Mouse (Mus musculus): ENCODE results near the gene Dapk2. TPM values are rescaled to one million over a fixed set of nuclear protein-coding genes. Genes with fewer than 3 reads are reported as not detected.
A peak's percentile ranks its signal among the peaks of the same experiment; 100 is the strongest.

Dapk2 gene
- polyA plus RNA-seq, 1 experiment from 2014 or later, result 4.4 TPM

DNA sequence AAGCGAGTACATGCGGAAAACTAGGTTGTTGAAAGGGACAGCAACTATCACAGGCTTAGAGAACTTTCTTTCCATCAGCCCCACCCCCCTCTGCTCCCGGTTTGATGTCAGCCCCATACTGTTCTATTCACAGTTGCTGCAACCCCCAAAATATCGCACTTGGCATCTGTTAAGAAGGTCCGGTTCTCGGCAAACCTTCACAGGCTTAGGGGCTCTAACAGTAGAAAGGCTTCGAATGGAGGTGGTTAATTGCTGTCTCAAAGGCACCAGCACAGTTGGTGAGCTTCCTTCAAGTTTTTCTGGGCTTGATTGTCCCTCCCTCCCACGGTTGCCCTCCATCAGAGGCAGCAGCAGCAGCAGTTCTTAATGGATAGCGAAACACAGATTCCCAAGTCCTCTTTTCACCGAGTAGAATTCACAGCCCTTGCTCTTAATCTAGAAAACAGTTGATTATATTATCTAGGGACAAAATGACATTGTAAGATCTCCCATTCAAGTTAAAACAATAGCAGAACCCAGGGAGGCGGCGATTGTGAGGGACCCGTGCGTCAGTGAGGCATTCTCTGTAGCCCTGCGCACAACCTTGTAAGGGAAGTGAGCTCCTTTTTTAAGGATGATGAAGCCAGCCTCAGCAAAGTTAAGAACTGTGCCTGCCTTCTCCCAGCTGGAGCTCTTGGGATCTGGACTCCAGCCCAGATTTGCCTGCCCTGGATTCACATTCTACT lies 117.4 kb downstream of the Dapk2 start:
- Histone ChIP-seq H3K4me1 (replicated peaks; ENCODE audit: control insufficient read depth, insufficient read depth, low read length) (peaks cover 30% of the 10 kb centered on the region), H3K4me2 (ENCODE audit: low read length) (peak overlapping the region; percentile 47), H3K27me3 (replicated peaks; ENCODE audit: control insufficient read depth, insufficient read depth, low read length) (no peaks in the 10 kb centered on the region), H3K27ac (ENCODE audit: low read depth) (peak overlapping the region; percentile 86), H3K9me3 (ENCODE audit: control insufficient read depth, low read length) (no peaks in the 10 kb centered on the region), H3K36me3 (ENCODE audit: control insufficient read depth, insufficient read depth, low read length) (no peaks in the 10 kb centered on the region), H3K4me3 (ENCODE audit: low read depth, low read length) (0 out of 2 replicates have a peak overlapping the region, but pooled peaks have one; percentile 11), H3K9ac (ENCODE audit: low read length) (peak overlapping the region; percentile 27)
- ATAC-seq (replicated peaks; ENCODE audit: low FRiP score, low TSS enrichment, low read depth) (no peak), DNase-seq (ENCODE audit: low spot score) (peak; percentile 56)
- WGBS, result 12% methylated on average over 15 of the region's 15 CpGs

- Histone ChIP-seq H3K27ac (ENCODE audit: low read depth) (peak overlapping the region; percentile 86; the same call in 1 of the 2 replicates), H3K4me3 (ENCODE audit: low read depth, low read length) (no peak overlapping the region)
These were observed 118.0 kb downstream of the Dapk2 start for GRCm38 (mm10) chr9:66276062-66276461.

DNA sequence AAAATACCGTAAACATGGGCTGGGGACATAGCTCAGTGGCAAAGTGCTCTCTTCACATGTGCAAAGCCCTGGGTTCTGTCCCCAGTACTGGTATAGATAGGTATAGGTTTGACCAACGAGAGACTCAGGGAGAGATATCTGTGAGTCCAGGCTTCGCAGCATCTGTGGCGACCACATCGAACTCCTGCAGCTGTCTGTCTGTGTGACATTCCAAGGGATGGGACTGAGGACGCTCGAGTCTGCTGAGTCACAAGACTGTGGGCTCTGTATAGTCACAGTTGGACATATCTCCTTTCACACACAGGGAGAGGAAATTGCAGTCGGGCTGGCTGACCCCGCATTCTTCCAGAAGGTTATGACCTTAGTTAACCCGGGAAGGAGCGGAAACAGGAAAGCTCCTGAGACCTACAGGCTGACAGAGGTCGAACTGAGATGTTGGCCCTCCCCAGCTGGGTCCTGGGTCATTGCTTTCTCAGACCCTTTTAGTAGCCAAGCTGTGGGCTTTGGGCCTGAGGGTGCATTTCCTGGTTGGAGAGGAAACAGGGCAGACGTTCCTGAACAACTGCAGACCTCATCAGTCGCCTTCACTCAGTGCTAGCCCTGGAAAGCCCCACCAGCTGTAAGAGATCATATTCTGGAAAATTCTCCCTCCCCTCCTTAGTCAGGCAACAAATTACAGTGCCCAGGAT lies 118.8 kb downstream of the Dapk2 start:
- H3K27me3 ChIP-seq (replicated peaks; ENCODE audit: control insufficient read depth, insufficient read depth, low read length), result no peaks in the 10 kb centered on the region
- WGBS, result 15% methylated on average over 14 of the region's 14 CpGs
- peaks cover 30% of the 10 kb centered on the region for H3K4me1 ChIP-seq (replicated peaks; ENCODE audit: control insufficient read depth, insufficient read depth, low read length)
- DNase-seq (ENCODE audit: low spot score) (peak; percentile 60), ATAC-seq (replicated peaks; ENCODE audit: low FRiP score, low TSS enrichment, low read depth) (peak; percentile 52; the same call in 1 of the 2 replicates)
- peak overlapping the region; percentile 39; the same call in 1 of the 2 replicates for H3K27ac ChIP-seq (ENCODE audit: low read depth)
- no peaks in the 10 kb centered on the region for H3K36me3 ChIP-seq (ENCODE audit: control insufficient read depth, insufficient read depth, low read length)
- no peaks in the 10 kb centered on the region for H3K9me3 ChIP-seq (ENCODE audit: control insufficient read depth, low read length)
- H3K4me2 ChIP-seq (ENCODE audit: low read length), result no peak overlapping the region
- H3K4me3 ChIP-seq (ENCODE audit: low read depth, low read length), result no peak overlapping the region
- H3K9ac ChIP-seq (ENCODE audit: low read length), result no peak overlapping the region

More at GRCm38 (mm10) chr9:66276062-66276461, 118.0 kb downstream of the Dapk2 start:
- no peak overlapping the region for H3K9ac ChIP-seq (ENCODE audit: low read length)
- peaks cover 30% of the 10 kb centered on the region for H3K4me1 ChIP-seq (replicated peaks; ENCODE audit: control insufficient read depth, insufficient read depth, low read length)
- no peak for DNase-seq (ENCODE audit: low spot score)
- no peaks in the 10 kb centered on the region for H3K36me3 ChIP-seq (ENCODE audit: control insufficient read depth, insufficient read depth, low read length)
- H3K9me3 ChIP-seq (ENCODE audit: control insufficient read depth, low read length), result no peaks in the 10 kb centered on the region
- WGBS, result 43% methylated on average over 4 of the region's 4 CpGs
- H3K27me3 ChIP-seq (replicated peaks; ENCODE audit: control insufficient read depth, insufficient read depth, low read length), result no peaks in the 10 kb centered on the region
- H3K4me2 ChIP-seq (ENCODE audit: low read length), result peak overlapping the region; percentile 47
- ATAC-seq (replicated peaks; ENCODE audit: low FRiP score, low TSS enrichment, low read depth), result no peak

- H3K4me1 ChIP-seq (replicated peaks; ENCODE audit: control insufficient read depth, insufficient read depth, low read length), result peaks cover 30% of the 10 kb centered on the region
- H3K36me3 ChIP-seq (ENCODE audit: control insufficient read depth, insufficient read depth, low read length), result no peaks in the 10 kb centered on the region
- no peaks in the 10 kb centered on the region for H3K27me3 ChIP-seq (replicated peaks; ENCODE audit: control insufficient read depth, insufficient read depth, low read length)
- DNase-seq (ENCODE audit: low spot score) (no peak), ATAC-seq (replicated peaks; ENCODE audit: low FRiP score, low TSS enrichment, low read depth) (no peak)
- H3K4me2 ChIP-seq (ENCODE audit: low read length), result no peak overlapping the region
- H3K9me3 ChIP-seq (ENCODE audit: control insufficient read depth, low read length), result no peaks in the 10 kb centered on the region
- no peak overlapping the region for H3K27ac ChIP-seq (ENCODE audit: low read depth)
- H3K4me3 ChIP-seq (ENCODE audit: low read depth, low read length), result no peak overlapping the region
- no peak overlapping the region for H3K9ac ChIP-seq (ENCODE audit: low read length)
These were observed 121.6 kb downstream of the Dapk2 start for GRCm38 (mm10) chr9:66279647-66280046.

DNA sequence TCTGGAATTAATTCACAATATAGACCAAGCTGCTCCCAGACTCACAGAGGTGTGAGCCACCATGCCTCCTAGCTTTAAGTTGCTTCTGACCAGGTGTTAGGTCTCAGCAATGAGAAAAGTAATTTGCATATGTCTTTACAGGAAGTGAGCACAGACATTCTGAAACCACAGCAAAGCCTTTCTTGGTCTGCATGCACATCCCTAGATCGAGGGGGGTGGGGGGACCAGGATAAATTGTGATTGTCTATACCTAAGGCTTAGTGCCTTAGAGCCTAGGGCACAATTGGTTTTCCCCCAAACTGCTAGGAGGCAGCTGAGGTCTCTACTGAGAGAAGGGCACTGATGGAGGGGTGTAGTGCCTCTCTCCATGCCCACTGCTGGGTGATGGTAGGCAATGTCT lies 122.5 kb downstream of the Dapk2 start:
- WGBS, result 50% methylated on average over 1 of the region's 1 CpGs
- peaks cover 23% of the 10 kb centered on the region for H3K4me1 ChIP-seq (replicated peaks; ENCODE audit: control insufficient read depth, insufficient read depth, low read length)
- H3K27ac ChIP-seq (ENCODE audit: low read depth), result no peak overlapping the region
- DNase-seq (ENCODE audit: low spot score) (no peak), ATAC-seq (replicated peaks; ENCODE audit: low FRiP score, low TSS enrichment, low read depth) (no peak)
- H3K9me3 ChIP-seq (ENCODE audit: control insufficient read depth, low read length), result no peaks in the 10 kb centered on the region
- no peak overlapping the region for H3K4me2 ChIP-seq (ENCODE audit: low read length)
- no peaks in the 10 kb centered on the region for H3K27me3 ChIP-seq (replicated peaks; ENCODE audit: control insufficient read depth, insufficient read depth, low read length)
- no peak overlapping the region for H3K9ac ChIP-seq (ENCODE audit: low read length)
- H3K4me3 ChIP-seq (ENCODE audit: low read depth, low read length), result no peak overlapping the region
- no peaks in the 10 kb centered on the region for H3K36me3 ChIP-seq (ENCODE audit: control insufficient read depth, insufficient read depth, low read length)

DNA sequence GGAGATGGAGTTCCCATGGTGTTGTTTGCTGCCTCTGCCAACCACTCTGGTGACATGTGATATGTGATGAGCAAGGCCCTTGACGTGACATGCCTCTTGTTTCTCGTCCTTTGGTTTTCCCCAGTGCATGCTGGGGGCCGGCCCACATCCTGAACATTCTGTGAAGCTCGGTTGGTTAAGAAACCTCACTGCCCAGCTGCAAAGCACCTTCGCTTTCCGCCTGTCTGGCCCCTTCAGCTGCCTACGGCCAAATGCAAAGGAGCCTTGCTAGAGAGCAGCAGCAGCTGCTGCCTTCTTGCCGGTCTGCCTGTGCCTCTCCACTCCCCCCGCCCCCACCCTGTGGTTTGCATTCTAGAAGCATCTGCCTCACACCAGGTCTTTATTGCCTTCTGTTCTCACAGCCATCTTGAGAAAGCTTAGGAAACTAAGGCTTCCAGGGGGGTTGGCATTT lies 123.5 kb downstream of the Dapk2 start:
- Histone ChIP-seq H3K9me3 (ENCODE audit: control insufficient read depth, low read length) (no peaks in the 10 kb centered on the region), H3K4me3 (ENCODE audit: low read depth, low read length) (no peak overlapping the region), H3K36me3 (ENCODE audit: control insufficient read depth, insufficient read depth, low read length) (no peaks in the 10 kb centered on the region), H3K27me3 (replicated peaks; ENCODE audit: control insufficient read depth, insufficient read depth, low read length) (no peaks in the 10 kb centered on the region), H3K4me1 (replicated peaks; ENCODE audit: control insufficient read depth, insufficient read depth, low read length) (peaks cover 14% of the 10 kb centered on the region), H3K9ac (ENCODE audit: low read length) (no peak overlapping the region), H3K27ac (ENCODE audit: low read depth) (no peak overlapping the region), H3K4me2 (ENCODE audit: low read length) (no peak overlapping the region)
- DNase-seq (ENCODE audit: low spot score) (no peak), ATAC-seq (replicated peaks; ENCODE audit: low FRiP score, low TSS enrichment, low read depth) (no peak)
- 72% methylated on average over 9 of the region's 9 CpGs for WGBS

DNA sequence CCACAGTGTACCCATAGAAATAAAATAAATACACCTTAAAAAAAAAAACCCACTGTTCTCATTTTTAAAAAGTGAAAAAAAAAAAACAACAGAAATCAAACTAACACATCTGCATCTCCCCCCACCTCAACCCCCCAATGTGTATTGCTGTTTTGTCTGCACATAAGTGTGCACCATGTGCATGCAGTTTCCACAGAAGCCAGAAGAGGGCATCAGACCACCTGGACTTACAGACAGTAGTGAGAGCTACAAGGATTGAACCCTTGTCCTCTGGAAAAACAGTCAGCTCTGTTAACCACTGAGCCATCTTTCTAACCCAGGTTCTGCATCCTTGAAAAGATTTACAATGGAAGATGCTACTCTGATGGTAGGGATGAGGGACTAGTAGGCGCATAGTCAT lies 124.6 kb downstream of the Dapk2 start:
- Histone ChIP-seq H3K4me2 (ENCODE audit: low read length) (no peak overlapping the region), H3K27ac (ENCODE audit: low read depth) (no peak overlapping the region), H3K9me3 (ENCODE audit: control insufficient read depth, low read length) (no peaks in the 10 kb centered on the region), H3K36me3 (ENCODE audit: control insufficient read depth, insufficient read depth, low read length) (no peaks in the 10 kb centered on the region), H3K4me3 (ENCODE audit: low read depth, low read length) (no peak overlapping the region), H3K27me3 (replicated peaks; ENCODE audit: control insufficient read depth, insufficient read depth, low read length) (no peaks in the 10 kb centered on the region), H3K4me1 (replicated peaks; ENCODE audit: control insufficient read depth, insufficient read depth, low read length) (peaks cover 7% of the 10 kb centered on the region; the same call in 1 of the 2 replicates), H3K9ac (ENCODE audit: low read length) (no peak overlapping the region)
- no peak for DNase-seq (ENCODE audit: low spot score)
- ATAC-seq (replicated peaks; ENCODE audit: low FRiP score, low TSS enrichment, low read depth), result no peak
- 100% methylated on average over 1 of the region's 1 CpGs for WGBS

GRCm38 (mm10) chr9:66283565-66284203 lies 125.7 kb downstream of the Dapk2 start:
- 13% methylated on average over 2 of the region's 2 CpGs for WGBS
- DNase-seq (ENCODE audit: low spot score) (peak; percentile 76), ATAC-seq (replicated peaks; ENCODE audit: low FRiP score, low TSS enrichment, low read depth) (no peak)
- Histone ChIP-seq H3K4me1 (replicated peaks; ENCODE audit: control insufficient read depth, insufficient read depth, low read length) (0 out of 2 replicates have a peak, but pooled peaks cover 7% of the 10 kb centered on the region), H3K27ac (ENCODE audit: low read depth) (no peak overlapping the region), H3K9me3 (ENCODE audit: control insufficient read depth, low read length) (no peaks in the 10 kb centered on the region), H3K4me3 (ENCODE audit: low read depth, low read length) (no peak overlapping the region), H3K4me2 (ENCODE audit: low read length) (no peak overlapping the region), H3K36me3 (ENCODE audit: control insufficient read depth, insufficient read depth, low read length) (no peaks in the 10 kb centered on the region), H3K27me3 (replicated peaks; ENCODE audit: control insufficient read depth, insufficient read depth, low read length) (no peaks in the 10 kb centered on the region), H3K9ac (ENCODE audit: low read length) (no peak overlapping the region)
